Mouse (Mus musculus): ENCODE measurements at regions not wholly inside any gene's neighbourhood (a gene's known extent, or its start where the extent isn't known, plus 50 kb on each side); places are given as distances from the start of the nearest gene placed in this dataset.

DNA sequence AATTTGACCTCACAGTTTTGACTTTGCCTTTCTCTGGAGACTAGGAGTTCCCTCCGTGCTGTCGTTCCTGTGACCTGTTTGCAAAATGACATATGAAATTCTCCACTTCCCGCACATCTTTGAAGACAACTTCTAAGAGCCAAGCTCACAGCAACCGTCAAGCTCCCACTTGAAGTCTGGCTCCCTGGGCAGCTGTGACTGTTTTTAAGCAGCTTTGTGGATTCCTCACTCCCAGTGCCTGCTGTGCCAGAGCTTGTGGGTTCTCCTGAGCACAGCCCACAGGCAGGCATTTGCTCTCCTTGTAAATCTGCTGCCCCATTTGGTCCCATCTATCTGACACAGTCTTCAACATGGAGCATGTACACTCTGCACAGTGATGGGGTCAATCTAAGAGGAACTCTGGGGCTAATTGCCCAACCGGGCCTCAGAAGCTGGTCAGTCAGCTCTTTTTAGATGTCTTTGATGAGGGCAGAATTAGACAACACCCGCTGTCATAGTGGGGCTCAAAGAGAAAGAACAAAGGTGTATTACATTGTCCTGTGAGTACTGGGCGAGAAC lies 63.7 kb upstream of the Mylip start:
- TF ChIP-seq CTCF (IDR thresholded peaks at IDR 0.05; ENCODE audit: control insufficient read depth, insufficient read depth, low read length): no peak
- no peak for TF ChIP-seq POLR2A (IDR thresholded peaks at IDR 0.05; ENCODE audit: borderline replicate concordance, control insufficient read depth, low read depth, low read length)
